Mouse (Mus musculus) adrenal gland, postnatal 10 days (tissue): Measurements from ENCODE around the gene Fjx1. TPM values are rescaled to one million over a fixed set of nuclear protein-coding genes. Genes with fewer than 3 reads are reported as not detected.
A peak's percentile ranks its signal among the peaks of the same experiment; 100 is the strongest.

Experiments used
- DNase-seq: peaks from one replicate; pipeline ENCODE4 v3.0.0; 2021; ENCODE audit warnings: mixed read lengths
- long read RNA-seq, 2 experiments: library from polyadenylated mRNA; stranded (forward); transcript quantifications; one replicate each; pipeline ENCODE4 v2.0.0; 2021
- total RNA-seq, 2 experiments: library from RNA; stranded (reverse); gene quantifications; 2 replicates each; pipeline ENCODE4 v1.2.3; 2021

The Fjx1 gene
- 1 to 10 TPM; 1.9 to 2.0 TPM for total RNA-seq
- long read RNA-seq, experiment 1, transcript Fjx1-201 (1 exons, 3,134 nt), result major isoform, 11 of 11 reads
- long read RNA-seq, experiment 1, partial matches to known transcripts, result 0 of 11 reads
- long read RNA-seq, experiment 1, other reads (novel, unspliced or antisense), result 0 of 11 reads
- long read RNA-seq, experiment 2, transcript Fjx1-201 (1 exons, 3,134 nt), result major isoform, 7 of 7 reads
- long read RNA-seq, experiment 2, partial matches to known transcripts, result 0 of 7 reads
- long read RNA-seq, experiment 2, other reads (novel, unspliced or antisense), result 0 of 7 reads

- peak; percentile 42 for DNase-seq
Measured at GRCm38 (mm10) chr2:102451671-102452549, at the start of gene Fjx1. Gene Fjx1 (minus strand): TSS chr2:102452499.

GRCm38 (mm10) chr2:102500001-102500689 is 47.8 kb upstream of the Fjx1 start:
- no peak for DNase-seq

- peak; percentile 4 for DNase-seq
Measured at GRCm38 (mm10) chr2:102480738-102481137, 28.4 kb upstream of the Fjx1 start.

DNA sequence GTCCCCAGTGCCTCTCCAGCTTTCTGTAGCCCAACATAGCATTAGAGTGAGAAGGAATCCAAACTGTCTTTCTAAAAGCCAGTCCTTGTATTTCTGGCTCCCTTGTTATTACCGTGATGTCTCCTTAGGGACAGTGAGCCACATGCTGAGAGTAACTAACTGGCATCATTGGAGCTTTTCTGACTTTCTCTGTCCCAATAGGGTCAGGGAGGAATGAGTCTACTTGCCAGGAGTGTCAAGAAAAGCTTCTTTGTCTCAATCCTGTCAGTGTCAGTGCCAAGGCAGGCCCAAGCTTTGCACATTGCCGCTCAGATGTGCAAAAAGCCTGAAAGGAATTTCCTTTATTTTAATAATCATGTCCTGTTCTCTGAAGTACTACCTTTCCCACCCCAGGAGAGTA is 23.8 kb upstream of the Fjx1 start:
- no peak for DNase-seq

DNA sequence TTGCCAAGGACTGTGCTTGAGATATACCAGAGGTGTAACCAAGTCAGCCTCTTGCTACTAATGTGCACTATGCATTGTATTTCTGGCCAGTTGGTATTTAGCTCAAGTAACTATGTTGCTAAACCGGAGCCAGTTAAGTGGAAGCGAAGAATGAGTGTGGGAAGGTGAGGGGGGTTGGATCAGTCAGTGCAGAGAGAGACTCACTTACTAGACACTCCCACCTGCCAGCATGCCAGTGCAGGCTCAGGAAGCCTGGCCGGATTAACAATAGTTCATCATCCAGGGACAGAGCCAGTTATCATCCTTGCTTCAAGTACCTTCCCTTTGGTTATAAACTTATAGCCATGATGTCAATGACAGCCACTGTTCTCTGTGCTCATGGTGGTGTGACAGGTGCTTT is 16.3 kb upstream of the Fjx1 start:
- no peak for DNase-seq

DNA sequence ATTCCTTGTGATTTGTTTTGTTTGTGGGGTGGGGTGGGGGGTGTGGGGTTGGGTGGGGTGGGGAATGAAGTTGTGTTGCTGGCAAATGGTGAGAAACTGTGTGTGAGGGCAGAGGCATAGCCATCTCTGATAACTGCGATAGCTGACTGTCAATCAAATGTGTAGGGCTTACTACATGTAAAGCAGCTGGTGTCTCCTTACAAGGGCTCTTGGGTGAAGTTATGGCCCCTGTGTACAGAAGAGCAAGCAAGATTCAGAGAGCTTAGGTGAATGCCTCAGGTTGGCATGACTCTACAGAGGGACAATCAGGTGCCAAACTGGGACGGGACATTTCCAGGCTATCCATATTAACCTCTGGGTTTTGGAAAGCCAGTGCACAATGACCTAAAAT is 12.0 kb upstream of the Fjx1 start:
- DNase-seq, result no peak

DNA sequence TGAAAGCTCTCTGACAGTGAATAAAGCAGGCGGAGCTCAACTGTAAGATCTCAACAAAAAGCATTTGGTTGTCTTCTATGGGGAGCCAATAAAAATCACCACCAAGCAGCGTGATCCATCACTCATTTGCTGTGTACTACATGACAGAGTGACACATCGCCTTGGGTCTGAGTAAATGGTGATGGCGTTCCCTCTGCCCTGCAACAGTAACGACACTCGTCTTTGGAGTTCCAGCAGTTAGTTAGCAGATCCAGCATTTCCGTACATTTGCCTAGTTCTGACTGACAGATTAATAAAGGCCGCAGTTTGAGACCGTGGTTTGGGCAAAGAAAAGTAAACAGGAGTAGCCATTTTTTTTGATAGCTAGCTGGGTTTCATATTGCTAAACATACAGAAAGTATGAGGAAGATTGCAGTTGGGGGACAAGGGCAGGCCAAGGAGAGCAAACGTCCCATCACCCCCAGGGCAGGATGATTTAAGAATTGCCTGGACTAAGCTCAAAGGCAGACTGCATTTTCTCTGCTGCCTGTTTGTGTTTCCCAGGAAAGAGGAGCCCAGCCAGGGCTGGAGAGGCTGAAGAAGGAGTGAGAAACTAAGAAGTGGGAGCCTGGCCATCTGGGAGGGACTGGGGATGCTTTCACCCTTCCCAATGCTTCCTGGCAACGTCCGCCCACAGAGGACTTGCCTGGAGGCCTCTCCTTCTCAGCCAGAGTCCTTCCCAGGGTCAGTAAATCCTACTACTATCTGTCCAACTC is 11.5 kb upstream of the Fjx1 start:
- DNase-seq, result peak; percentile 28

GRCm38 (mm10) chr2:102461491-102461890 is 9.2 kb upstream of the Fjx1 start:
- DNase-seq, result no peak

GRCm38 (mm10) chr2:102455126-102455525 is 2.8 kb upstream of the Fjx1 start:
- DNase-seq, result no peak

DNA sequence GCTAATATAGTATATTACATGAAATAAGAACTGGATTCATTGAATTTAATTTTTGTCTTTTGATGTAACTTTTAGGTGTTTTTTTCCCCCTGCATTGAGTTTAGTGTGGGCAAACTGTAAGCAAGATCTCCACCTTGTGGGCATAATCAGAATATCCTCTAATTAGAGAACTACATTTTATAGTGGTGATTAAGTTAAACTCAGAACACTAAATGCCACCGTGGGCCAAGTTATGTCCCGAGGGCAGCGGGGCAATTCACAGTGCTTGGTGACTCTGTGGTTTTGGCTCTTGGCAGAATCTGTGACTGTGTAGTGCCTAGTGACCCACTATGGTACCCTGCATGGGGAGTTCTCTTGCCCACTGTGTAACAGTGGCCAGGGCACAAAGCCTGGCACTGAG is 1.1 kb upstream of the Fjx1 start:
- no peak for DNase-seq

DNA sequence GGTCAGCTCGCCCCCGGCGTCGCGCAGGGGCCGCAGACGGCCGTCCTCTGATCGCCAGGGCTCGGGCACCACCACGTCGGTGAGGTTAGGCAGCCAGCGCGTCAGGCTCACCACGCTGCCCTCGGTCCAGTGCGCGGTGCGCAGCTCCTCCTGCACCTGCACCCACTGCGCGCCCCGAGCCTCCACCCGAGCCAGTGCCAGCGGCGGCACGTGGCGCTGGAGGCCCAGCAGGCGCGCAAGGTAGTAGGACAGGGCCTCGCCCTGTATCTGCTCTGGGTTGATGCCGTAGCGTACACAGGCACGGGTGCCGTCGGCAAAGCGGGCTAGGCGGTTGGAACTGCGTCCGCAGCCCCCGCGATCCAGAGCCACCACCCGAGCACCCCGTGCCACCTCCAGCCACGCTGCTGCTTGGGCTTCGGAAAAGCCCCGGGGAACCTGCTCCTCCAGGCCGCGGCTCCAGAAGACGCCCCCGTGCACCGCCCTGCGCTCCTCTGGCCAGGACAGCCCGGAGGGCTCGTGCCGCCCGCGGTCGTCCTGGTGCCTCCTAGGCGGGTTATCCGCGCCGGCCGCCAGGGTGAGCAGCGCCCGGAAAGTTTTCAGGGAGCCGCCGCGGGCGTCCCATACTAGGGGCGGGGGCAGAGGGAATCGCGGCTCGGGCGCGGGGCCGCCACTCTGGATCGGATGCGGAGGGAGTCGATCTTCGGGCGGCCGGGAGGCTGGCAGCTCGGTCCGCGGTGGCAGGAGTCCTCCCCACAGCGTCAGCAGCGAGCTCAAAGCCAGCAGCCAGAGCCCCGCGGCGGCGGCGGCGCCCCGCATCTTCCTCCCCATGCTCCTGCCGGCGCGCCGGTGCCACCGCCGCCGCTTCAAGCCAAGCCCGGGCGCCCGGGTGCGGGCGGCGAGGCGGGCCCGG is 1.3 kb downstream of the Fjx1 start:
- DNase-seq, result peak; percentile 53

- DNase-seq, result peak; percentile 70
Measured at GRCm38 (mm10) chr2:102450248-102450760, 2.0 kb downstream of the Fjx1 start.

- peak; percentile 7 for DNase-seq
Measured at GRCm38 (mm10) chr2:102449630-102450247, 2.6 kb downstream of the Fjx1 start.

DNA sequence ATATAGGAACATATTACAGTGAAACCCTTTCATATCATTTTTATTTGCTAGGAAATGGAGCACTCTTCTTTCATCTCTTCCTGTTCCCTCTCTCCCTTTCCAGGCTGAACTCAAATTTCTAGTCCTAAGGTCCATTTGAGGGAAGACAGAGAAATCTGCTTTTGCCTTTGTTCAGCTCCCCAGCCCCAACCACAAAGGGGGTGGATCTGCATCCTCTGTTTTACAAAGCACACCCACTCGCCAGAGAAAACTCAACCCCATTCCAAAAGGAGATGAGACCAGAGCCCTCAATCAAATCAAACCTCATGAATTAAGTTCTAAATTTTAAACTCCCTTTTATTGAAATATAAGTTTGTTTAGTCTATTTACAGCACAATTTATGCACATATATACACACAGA is 3.2 kb downstream of the Fjx1 start:
- DNase-seq, result no peak

DNA sequence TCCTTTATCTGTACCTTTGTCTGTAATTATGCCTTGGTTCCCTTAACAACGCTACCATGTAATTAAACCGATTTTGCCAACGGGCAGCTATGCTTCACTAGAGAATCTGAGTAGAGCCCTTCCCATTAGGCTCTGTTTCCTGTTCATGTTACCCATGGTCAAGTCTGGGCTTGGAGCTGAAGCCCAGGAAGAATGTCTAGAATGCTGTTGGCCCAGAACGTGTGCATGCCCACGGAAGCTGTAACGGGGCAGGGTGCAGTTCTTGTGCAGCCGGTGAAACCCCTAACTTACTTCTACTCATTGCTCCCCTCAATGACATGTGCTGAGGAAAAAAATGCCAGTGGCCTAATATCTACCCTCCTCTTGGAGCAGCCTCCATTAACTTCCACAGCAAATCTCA is 4.5 kb downstream of the Fjx1 start:
- no peak for DNase-seq

- DNase-seq, result no peak
Measured at GRCm38 (mm10) chr2:102446851-102447250, 5.4 kb downstream of the Fjx1 start.

GRCm38 (mm10) chr2:102437357-102438030 is 14.8 kb downstream of the Fjx1 start:
- no peak for DNase-seq

DNA sequence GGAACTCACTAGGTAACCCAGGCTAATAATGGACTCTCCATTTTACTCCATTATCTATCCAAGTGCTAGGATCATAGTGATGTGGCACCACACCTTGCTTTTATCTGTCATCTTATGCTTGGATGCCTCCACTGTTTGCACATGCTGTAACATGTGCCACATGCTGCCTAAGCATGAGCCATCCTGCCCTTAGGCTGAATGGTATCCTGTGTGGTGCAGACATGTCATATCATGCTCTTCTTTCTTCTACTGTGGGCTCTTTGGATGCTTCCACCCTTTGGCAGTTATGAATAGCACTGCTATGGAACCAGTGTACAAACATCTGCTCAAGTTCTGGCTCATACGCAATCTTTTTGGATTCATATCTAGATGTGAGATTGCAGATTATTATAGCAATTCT is 18.4 kb downstream of the Fjx1 start:
- no peak for DNase-seq

DNA sequence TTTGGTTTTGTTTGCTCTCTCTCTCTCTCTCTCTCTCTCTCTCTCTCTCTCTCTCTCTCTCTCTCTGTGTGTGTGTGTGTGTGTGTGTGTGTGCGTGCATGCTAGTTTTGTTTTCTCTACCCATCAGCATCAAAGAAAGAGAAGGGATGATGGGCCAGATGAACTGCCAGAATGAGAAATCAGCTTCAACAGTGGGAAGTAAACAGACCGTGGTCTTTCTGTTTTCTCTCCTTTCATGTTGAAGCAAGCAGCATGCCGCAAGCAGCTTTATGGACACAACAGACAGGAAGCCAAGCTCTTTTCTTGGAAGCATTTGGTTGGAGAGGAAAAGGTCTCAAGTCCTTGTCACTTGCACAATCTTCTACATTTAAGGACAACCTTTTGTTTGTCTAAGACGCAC is 21.2 kb downstream of the Fjx1 start:
- DNase-seq, result no peak

- no peak for DNase-seq
Measured at GRCm38 (mm10) chr2:102427974-102428373, 24.3 kb downstream of the Fjx1 start.
